Mouse (Mus musculus): Measurements from ENCODE around the gene Fzd2.

The Fzd2 gene

GRCm38 (mm10) chr11:102623876-102624789 is 19.9 kb downstream of the Fzd2 start:
- no peak for DNase-seq

- DNase-seq, result no peak
Measured at GRCm38 (mm10) chr11:102624888-102625407, 20.8 kb downstream of the Fzd2 start.

GRCm38 (mm10) chr11:102627171-102627931 is 23.2 kb downstream of the Fzd2 start:
- DNase-seq, result no peak

GRCm38 (mm10) chr11:102628529-102628928 is 24.3 kb downstream of the Fzd2 start:
- no peak for DNase-seq

GRCm38 (mm10) chr11:102629375-102629774 is 25.2 kb downstream of the Fzd2 start:
- no peak for DNase-seq

- no peak for DNase-seq
Measured at GRCm38 (mm10) chr11:102630731-102631130, 26.5 kb downstream of the Fzd2 start.

- no peak for DNase-seq
Measured at GRCm38 (mm10) chr11:102631203-102631602, 27.0 kb downstream of the Fzd2 start.

- DNase-seq, result no peak
Measured at GRCm38 (mm10) chr11:102632725-102633124, 28.5 kb downstream of the Fzd2 start.

GRCm38 (mm10) chr11:102633379-102633778 is 29.2 kb downstream of the Fzd2 start:
- DNase-seq, result no peak

- no peak for DNase-seq
Measured at GRCm38 (mm10) chr11:102636887-102637286, 32.7 kb downstream of the Fzd2 start.

GRCm38 (mm10) chr11:102643891-102644382 is 39.7 kb downstream of the Fzd2 start:
- DNase-seq, result no peak

- DNase-seq, result no peak
Measured at GRCm38 (mm10) chr11:102646226-102646625, 42.0 kb downstream of the Fzd2 start.

- no peak for DNase-seq
Measured at GRCm38 (mm10) chr11:102647885-102648284, 43.7 kb downstream of the Fzd2 start.

- DNase-seq, result peak; percentile 43
Measured at GRCm38 (mm10) chr11:102651381-102651780, 47.2 kb downstream of the Fzd2 start.

- DNase-seq, result no peak
Measured at GRCm38 (mm10) chr11:102652844-102653243, 48.6 kb downstream of the Fzd2 start.

GRCm38 (mm10) chr11:102655888-102656287 is 51.7 kb downstream of the Fzd2 start:
- no peak for DNase-seq

- no peak for DNase-seq
Measured at GRCm38 (mm10) chr11:102656326-102656926, 52.2 kb downstream of the Fzd2 start.

GRCm38 (mm10) chr11:102656931-102657330 is 52.7 kb downstream of the Fzd2 start:
- no peak for DNase-seq

Measured in cerebellum, adult 11 months (tissue).